Mouse (Mus musculus) liver, embryonic 11.5 days (tissue): Measurements from ENCODE around the gene Ccl4. TPM values are rescaled to one million over a fixed set of nuclear protein-coding genes. Genes with fewer than 3 reads are reported as not detected.

Source experiments
- ATAC-seq: fragments of 200-750 bp; cut with Nextera tagmentation; replicated peaks from 2 replicates; pipeline ENCODE4 v1.8.0; 2017; ENCODE audit warnings: moderate number of reproducible peaks, mild to moderate bottlenecking, moderate TSS enrichment, moderate library complexity; ENCODE audit not compliant: low FRiP score
- DNase-seq: peaks from one replicate; pipeline ENCODE4 v3.0.0-alpha.2; 2017; ENCODE audit warnings: low spot score
- H3K27ac ChIP-seq: fragments of 300-500 bp; sonication (generic); 2 replicates; pipeline ENCODE4 v1.5.1; 2014; ENCODE audit warnings: mild to moderate bottlenecking, low read depth, low read length, control low read depth
- H3K27me3 ChIP-seq: fragments of 300-500 bp; sonication (generic); replicated peaks from 2 replicates; pipeline ENCODE4 v1.6.1; 2014; ENCODE audit warnings: low read length, mixed read lengths; ENCODE audit not compliant: control insufficient read depth, insufficient read depth
- H3K36me3 ChIP-seq: fragments of 300-500 bp; sonication (generic); 2 replicates; pipeline ENCODE4 v1.6.1; 2014; ENCODE audit warnings: mild to moderate bottlenecking, low read length, moderate library complexity, mixed read lengths; ENCODE audit not compliant: control insufficient read depth, insufficient read depth
- H3K4me1 ChIP-seq: fragments of 300-500 bp; sonication (generic); replicated peaks from 2 replicates; pipeline ENCODE4 v1.6.1; 2014; ENCODE audit warnings: low read length, mixed read lengths; ENCODE audit not compliant: control insufficient read depth, insufficient read depth
- H3K4me2 ChIP-seq: fragments of 300-500 bp; sonication (generic); 2 replicates; pipeline ENCODE4 v1.6.1; 2014; ENCODE audit warnings: mild to moderate bottlenecking, control low read depth, moderate library complexity
- H3K4me3 ChIP-seq: fragments of 300-500 bp; sonication (generic); 2 replicates; pipeline ENCODE4 v1.5.1; 2014; ENCODE audit warnings: low read depth, low read length, control low read depth
- H3K9ac ChIP-seq: fragments of 300-500 bp; sonication (generic); 2 replicates; pipeline ENCODE4 v1.6.1; 2014; ENCODE audit warnings: low read depth, low read length, control low read depth
- H3K9me3 ChIP-seq: fragments of 300-500 bp; sonication (generic); 2 replicates; pipeline ENCODE4 v1.6.1; 2016; ENCODE audit warnings: low read length, inconsistent platforms, mixed read lengths; ENCODE audit not compliant: control insufficient read depth
- whole genome bisulfite sequencing: fragments of 180-500 bp; shearing (Covaris S2); extraction: QIAGEN DNeasy Blood & Tissue Kit; methylation state at CpG from one replicate; pipeline ENCODE4 v1.1.7; 2014; 5-methylcytosine and 5-hydroxymethylcytosine counted together
- polyA plus RNA-seq: library from polyadenylated mRNA; unstranded; fragments of >200 nt; fragmentation: Nextera tagmentation; extraction: Ambion mirVana; gene quantifications from 2 replicates; pipeline ENCODE4 v1.2.1, GENCODE M21; 2014

Gene Ccl4
- polyA plus RNA-seq, 1 experiment from 2014 or later, result 1.1 TPM

- H3K27me3 ChIP-seq, result no peaks in the 10 kb centered on the region
- WGBS, result 69% methylated on average over 4 of the region's 4 CpGs
- no peak overlapping the region for H3K9ac ChIP-seq
- no peak for ATAC-seq
- no peak overlapping the region for H3K4me2 ChIP-seq
- H3K27ac ChIP-seq, result no peak overlapping the region
- DNase-seq, result no peak
- H3K4me3 ChIP-seq, result no peak overlapping the region
- H3K9me3 ChIP-seq, result no peaks in the 10 kb centered on the region
- no peaks in the 10 kb centered on the region for H3K36me3 ChIP-seq
- no peaks in the 10 kb centered on the region for H3K4me1 ChIP-seq
Observed at GRCm38 (mm10) chr11:83634425-83634824, 28.0 kb upstream of the Ccl4 start.

- no peak overlapping the region for H3K9ac ChIP-seq
- H3K27me3 ChIP-seq, result no peaks in the 10 kb centered on the region
- H3K27ac ChIP-seq, result no peak overlapping the region
- no peak overlapping the region for H3K4me2 ChIP-seq
- no peak overlapping the region for H3K4me3 ChIP-seq
- WGBS, result 84% methylated on average over 2 of the region's 2 CpGs
- ATAC-seq, result no peak
- H3K4me1 ChIP-seq, result no peaks in the 10 kb centered on the region
- H3K9me3 ChIP-seq, result no peaks in the 10 kb centered on the region
- no peaks in the 10 kb centered on the region for H3K36me3 ChIP-seq
- no peak for DNase-seq
Observed at GRCm38 (mm10) chr11:83634898-83635297, 27.5 kb upstream of the Ccl4 start.

- no peaks in the 10 kb centered on the region for H3K36me3 ChIP-seq
- H3K4me2 ChIP-seq, result no peak overlapping the region
- no peaks in the 10 kb centered on the region for H3K9me3 ChIP-seq
- ATAC-seq (no peak), DNase-seq (no peak)
- WGBS, result 79% methylated on average over 1 of the region's 1 CpGs
- no peaks in the 10 kb centered on the region for H3K4me1 ChIP-seq
- no peak overlapping the region for H3K4me3 ChIP-seq
- no peak overlapping the region for H3K9ac ChIP-seq
- H3K27me3 ChIP-seq, result no peaks in the 10 kb centered on the region
- no peak overlapping the region for H3K27ac ChIP-seq
Observed at GRCm38 (mm10) chr11:83636742-83637235, 25.6 kb upstream of the Ccl4 start.

- ATAC-seq (no peak), DNase-seq (no peak)
- Histone ChIP-seq H3K27ac (no peak overlapping the region), H3K4me2 (no peak overlapping the region), H3K27me3 (no peaks in the 10 kb centered on the region), H3K4me1 (no peaks in the 10 kb centered on the region), H3K9me3 (no peaks in the 10 kb centered on the region), H3K9ac (no peak overlapping the region), H3K36me3 (no peaks in the 10 kb centered on the region), H3K4me3 (no peak overlapping the region)
- 46% methylated on average over 2 of the region's 2 CpGs for WGBS
Observed at GRCm38 (mm10) chr11:83638934-83639333, 23.4 kb upstream of the Ccl4 start.

- H3K4me2 ChIP-seq, result no peak overlapping the region
- H3K27me3 ChIP-seq, result no peaks in the 10 kb centered on the region
- no peaks in the 10 kb centered on the region for H3K9me3 ChIP-seq
- no peaks in the 10 kb centered on the region for H3K4me1 ChIP-seq
- DNase-seq (no peak), ATAC-seq (no peak)
- WGBS, result 46% methylated on average over 3 of the region's 3 CpGs
- H3K4me3 ChIP-seq, result no peak overlapping the region
- H3K27ac ChIP-seq, result no peak overlapping the region
- no peak overlapping the region for H3K9ac ChIP-seq
- H3K36me3 ChIP-seq, result no peaks in the 10 kb centered on the region
Observed at GRCm38 (mm10) chr11:83639533-83639932, 22.9 kb upstream of the Ccl4 start.

- Histone ChIP-seq H3K27me3 (no peaks in the 10 kb centered on the region), H3K36me3 (no peaks in the 10 kb centered on the region), H3K9me3 (no peaks in the 10 kb centered on the region), H3K9ac (no peak overlapping the region), H3K4me1 (no peaks in the 10 kb centered on the region), H3K4me3 (no peak overlapping the region), H3K27ac (no peak overlapping the region), H3K4me2 (no peak overlapping the region)
- 42% methylated on average over 5 of the region's 5 CpGs for WGBS
- no peak for DNase-seq
- no peak for ATAC-seq
Observed at GRCm38 (mm10) chr11:83640141-83640540, 22.2 kb upstream of the Ccl4 start.

- H3K9ac ChIP-seq, result no peak overlapping the region
- DNase-seq (no peak), ATAC-seq (no peak)
- H3K27ac ChIP-seq, result no peak overlapping the region
- no peaks in the 10 kb centered on the region for H3K9me3 ChIP-seq
- no peaks in the 10 kb centered on the region for H3K27me3 ChIP-seq
- H3K36me3 ChIP-seq, result no peaks in the 10 kb centered on the region
- 41% methylated on average over 2 of the region's 2 CpGs for WGBS
- H3K4me1 ChIP-seq, result no peaks in the 10 kb centered on the region
- H3K4me2 ChIP-seq, result no peak overlapping the region
- H3K4me3 ChIP-seq, result no peak overlapping the region
Observed at GRCm38 (mm10) chr11:83641216-83641615, 21.2 kb upstream of the Ccl4 start.

- H3K27me3 ChIP-seq, result no peaks in the 10 kb centered on the region
- no peaks in the 10 kb centered on the region for H3K4me1 ChIP-seq
- no peaks in the 10 kb centered on the region for H3K36me3 ChIP-seq
- H3K4me3 ChIP-seq, result no peak within 1 kb of the TSS
- 79% methylated on average over 1 of the region's 1 CpGs for WGBS
- H3K27ac ChIP-seq, result no peak within 1 kb of the TSS
- H3K9me3 ChIP-seq, result no peaks in the 10 kb centered on the region
- no peak for ATAC-seq
- H3K9ac ChIP-seq, result no peak within 1 kb of the TSS
- no peak within 1 kb of the TSS for H3K4me2 ChIP-seq
- no peak for DNase-seq
Observed at GRCm38 (mm10) chr11:83645521-83645920, 16.9 kb upstream of the Ccl4 start, which contains the start of gene Rpl9-ps1. Gene Rpl9-ps1, minus strand, starts transcription at chr11:83645621.

GRCm38 (mm10) chr11:83646356-83647149 lies 15.8 kb upstream of the Ccl4 start:
- DNase-seq, result no peak
- no peak overlapping the region for H3K4me3 ChIP-seq
- no peak overlapping the region for H3K4me2 ChIP-seq
- H3K36me3 ChIP-seq, result no peaks in the 10 kb centered on the region
- no peak overlapping the region for H3K27ac ChIP-seq
- 86% methylated on average over 6 of the region's 6 CpGs for WGBS
- no peak for ATAC-seq
- no peak overlapping the region for H3K9ac ChIP-seq
- no peaks in the 10 kb centered on the region for H3K4me1 ChIP-seq
- H3K9me3 ChIP-seq, result no peaks in the 10 kb centered on the region
- H3K27me3 ChIP-seq, result no peaks in the 10 kb centered on the region
